Comparison of ENCODE assay signal across 12 mouse cellular contexts in genomic region chr10:75548486-75548885, GRCm38 (mm10). TPM values are rescaled to one million over a fixed set of nuclear protein-coding genes. Genes with fewer than 3 reads are reported as not detected.
A peak's percentile ranks its signal among the peaks of the same experiment; 100 is the strongest.
DNase-seq lines count a peak whose midpoint lies in the region; ATAC-seq and TF ChIP-seq lines count a peak whose summit lies in the region.
"Had no signal": no experiment of that assay in that cellular context is flagged by ENCODE, and none has a peak within 500 bp of the region (broad histone marks: within the 10 kb centered on the region; RNA-seq: fewer than 3 reads in every experiment).

No protein-coding gene starts in this region.

- H3K27ac ChIP-seq in heart, postnatal 0 days (ENCODE audit: low read depth) = no peak overlapping the region
- H3K27ac ChIP-seq in limb, embryonic 11.5 days (replicated peaks; ENCODE audit: low read depth, low read length) = no peak overlapping the region
- H3K27ac ChIP-seq: liver, embryonic 14.5 days had no signal

- 38% methylated on average over 14 of the region's 14 CpGs for WGBS in heart, postnatal 0 days
- 47% methylated on average over 14 of the region's 14 CpGs for WGBS in limb, embryonic 11.5 days

- no peak for TF ChIP-seq CTCF in heart, postnatal 0 days (IDR thresholded peaks at IDR 0.05; ENCODE audit: low read depth)
- TF ChIP-seq CTCF in brain, embryonic 14.5 days (IDR thresholded peaks at IDR 0.05; ENCODE audit: borderline replicate concordance, extremely low read depth, insufficient read depth, insufficient read length) = no peak

- ATAC-seq in heart, postnatal 0 days (ENCODE audit: insufficient read depth, low read depth) = peak; percentile 42; the same call in 1 of the 2 replicates
- 0 out of 2 replicates have a peak, but pooled peaks have one; percentile 60 for ATAC-seq in limb, embryonic 11.5 days (ENCODE audit: insufficient number of reproducible peaks, low FRiP score, low TSS enrichment, low read depth)
- ATAC-seq in megakaryocyte-erythroid progenitor cell, adult 5-6 weeks (replicated peaks; ENCODE audit: low FRiP score, low TSS enrichment, poor library complexity, severe bottlenecking) = no peak

- no peak for DNase-seq in heart, postnatal 0 days (ENCODE audit: low spot score)
- no peak for DNase-seq in heart, postnatal 4 days
- peak; percentile 73 for DNase-seq in 3T3-L1 (ENCODE audit: low read depth, low spot score)
- DNase-seq in brain, embryonic 14.5 days (ENCODE audit: low read depth) = peak; percentile 67
- peak; percentile 40 for DNase-seq in limb, embryonic 11.5 days (ENCODE audit: low spot score)
- no peak for DNase-seq in cerebellum, postnatal 4 days (ENCODE audit: low spot score in 2 of 2)
- no peak for DNase-seq in left cerebral cortex, adult 8-10 months (ENCODE audit: low spot score in 2 of 2)
- DNase-seq: cerebellum, adult 9-10 months; right cerebral cortex, postnatal 4 days; thymus, postnatal 25 days had no signal

- H3K9me3 ChIP-seq in heart, postnatal 0 days (replicated peaks; ENCODE audit: control insufficient read depth, low read length) = peaks cover 12% of the 10 kb centered on the region; the same call in 1 of the 2 replicates
- no peaks in the 10 kb centered on the region for H3K9me3 ChIP-seq in limb, embryonic 11.5 days (ENCODE audit: control insufficient read depth, low read length)

- no peak overlapping the region for H3K9ac ChIP-seq in heart, postnatal 0 days (replicated peaks; ENCODE audit: low read depth, low read length)
- no peak overlapping the region for H3K9ac ChIP-seq in limb, embryonic 11.5 days (ENCODE audit: low read length)
- H3K9ac ChIP-seq: liver, embryonic 14.5 days had no signal

- no peaks in the 10 kb centered on the region for H3K36me3 ChIP-seq in heart, postnatal 0 days (replicated peaks; ENCODE audit: control insufficient read depth, insufficient read depth, low read length)
- H3K36me3 ChIP-seq in limb, embryonic 11.5 days (ENCODE audit: control insufficient read depth, insufficient read depth, low read length) = no peaks in the 10 kb centered on the region

- H3K4me2 ChIP-seq in heart, postnatal 0 days (ENCODE audit: low read depth, low read length) = no peak overlapping the region
- no peak overlapping the region for H3K4me2 ChIP-seq in limb, embryonic 11.5 days (ENCODE audit: low read depth, severe bottlenecking)

- no peak overlapping the region for H3K4me3 ChIP-seq in heart, postnatal 0 days (ENCODE audit: low read depth, low read length)
- H3K4me3 ChIP-seq in limb, embryonic 11.5 days (ENCODE audit: low read depth, low read length) = no peak overlapping the region

- H3K4me1 ChIP-seq in heart, postnatal 0 days (ENCODE audit: control insufficient read depth, insufficient read depth) = no peaks in the 10 kb centered on the region
- peaks cover 4% of the 10 kb centered on the region; the same call in 1 of the 2 replicates for H3K4me1 ChIP-seq in limb, embryonic 11.5 days (ENCODE audit: control insufficient read depth, insufficient read depth, low read length)

- TF ChIP-seq EP300 in heart, postnatal 0 days (IDR thresholded peaks at IDR 0.05; ENCODE audit: low read depth) = no peak

- TF ChIP-seq POLR2A in brain, embryonic 14.5 days (IDR thresholded peaks at IDR 0.05; ENCODE audit: borderline replicate concordance, extremely low read depth, insufficient read depth, insufficient read length, poor library complexity, severe bottlenecking) = no peak

- H3K27me3 ChIP-seq in heart, postnatal 0 days (ENCODE audit: control insufficient read depth, insufficient read depth, low read length) = no peaks in the 10 kb centered on the region
- H3K27me3 ChIP-seq in limb, embryonic 11.5 days (ENCODE audit: control insufficient read depth, insufficient read depth, low read length) = no peaks in the 10 kb centered on the region

RNA-seq across cellular contexts. Expression of gene Lrrc75b, which starts 11.6 kb away (rescaled TPM):
- 0.23 and 2.9 TPM in 2 replicates for total RNA-seq in heart, postnatal 0 days (2014; rRNA removed; ENCODE audit: low replicate concordance)
- 0.81 and 0.83 TPM in 2 replicates for polyA plus RNA-seq in heart, postnatal 0 days (2015; fragmentation: Nextera tagmentation; extraction: Ambion mirVana)
- total RNA-seq in heart, postnatal 4 days (2021) = 1 to 10 TPM; 1.5 TPM
- 22.7 and 38.8 TPM in 2 replicates for polyA plus RNA-seq in brain, embryonic 14.5 days (2012; rRNA removed)
- polyA plus RNA-seq in limb, embryonic 11.5 days (2014; fragmentation: Nextera tagmentation; extraction: Ambion mirVana) = 0.77 and 0.91 TPM in 2 replicates
- 0.07 TPM in 1 of 2 replicates, not detected in the other for total RNA-seq in megakaryocyte-erythroid progenitor cell, adult 5-6 weeks (2014; fragmentation: Nextera tagmentation)
- not detected in 2 replicates for total RNA-seq in megakaryocyte-erythroid progenitor cell, adult 5-6 weeks (2017)
- total RNA-seq in left cerebral cortex, adult 8-10 months (2022) = 10 to 100 TPM; 10.9 to 15.5 (median 12.0) TPM

RNA-seq across cellular contexts. Expression of gene Ggt1, which starts 12.9 kb away (rescaled TPM):
- total RNA-seq in heart, postnatal 0 days (2014; rRNA removed; ENCODE audit: low replicate concordance) = 0.81 TPM in 1 of 2 replicates, not detected in the other
- polyA plus RNA-seq in heart, postnatal 0 days (2015; fragmentation: Nextera tagmentation; extraction: Ambion mirVana) = 0.29 and 0.37 TPM in 2 replicates
- under 1 TPM in 1 of 2 experiments, not detected in 1; 0.38 TPM for total RNA-seq in heart, postnatal 4 days (2021)
- polyA plus RNA-seq in brain, embryonic 14.5 days (2012; rRNA removed) = 2.3 and 2.6 TPM in 2 replicates
- polyA plus RNA-seq in limb, embryonic 11.5 days (2014; fragmentation: Nextera tagmentation; extraction: Ambion mirVana) = 0.75 and 0.94 TPM in 2 replicates
- 3.3 TPM in 1 of 2 replicates, not detected in the other for total RNA-seq in megakaryocyte-erythroid progenitor cell, adult 5-6 weeks (2014; fragmentation: Nextera tagmentation)
- total RNA-seq in megakaryocyte-erythroid progenitor cell, adult 5-6 weeks (2017) = not detected in 2 replicates
- 1 to 10 TPM; 2.3 to 5.5 (median 4.5) TPM for total RNA-seq in left cerebral cortex, adult 8-10 months (2022)

RNA-seq across cellular contexts. Expression of gene Gucd1, which starts 30.7 kb away (rescaled TPM):
- total RNA-seq in heart, postnatal 0 days (2014; rRNA removed; ENCODE audit: low replicate concordance) = 113 and 117 TPM in 2 replicates
- polyA plus RNA-seq in heart, postnatal 0 days (2015; fragmentation: Nextera tagmentation; extraction: Ambion mirVana) = 25.4 and 28.0 TPM in 2 replicates
- total RNA-seq in heart, postnatal 4 days (2021) = 10 to 100 TPM; 36.4 to 42.8 TPM
- polyA plus RNA-seq in brain, embryonic 14.5 days (2012; rRNA removed) = 26.0 and 33.2 TPM in 2 replicates
- polyA plus RNA-seq in limb, embryonic 11.5 days (2014; fragmentation: Nextera tagmentation; extraction: Ambion mirVana) = 32.4 and 36.1 TPM in 2 replicates
- total RNA-seq in megakaryocyte-erythroid progenitor cell, adult 5-6 weeks (2014; fragmentation: Nextera tagmentation) = 13.9 and 18.9 TPM in 2 replicates
- total RNA-seq in megakaryocyte-erythroid progenitor cell, adult 5-6 weeks (2017) = 14.8 and 19.3 TPM in 2 replicates
- total RNA-seq in left cerebral cortex, adult 8-10 months (2022) = 10 to 100 TPM; 14.2 to 19.2 (median 15.2) TPM

RNA-seq across cellular contexts. Expression of gene Snrpd3, which starts 31.1 kb away (rescaled TPM):
- total RNA-seq in heart, postnatal 0 days (2014; rRNA removed; ENCODE audit: low replicate concordance) = 10.8 and 10.9 TPM in 2 replicates
- 65.4 and 68.5 TPM in 2 replicates for polyA plus RNA-seq in heart, postnatal 0 days (2015; fragmentation: Nextera tagmentation; extraction: Ambion mirVana)
- 100 to 1,000 TPM in 1 of 2 experiments, 10 to 100 TPM in 1; 94.4 to 103 TPM for total RNA-seq in heart, postnatal 4 days (2021)
- polyA plus RNA-seq in brain, embryonic 14.5 days (2012; rRNA removed) = 51.4 and 60.3 TPM in 2 replicates
- polyA plus RNA-seq in limb, embryonic 11.5 days (2014; fragmentation: Nextera tagmentation; extraction: Ambion mirVana) = 256 and 281 TPM in 2 replicates
- 113 and 163 TPM in 2 replicates for total RNA-seq in megakaryocyte-erythroid progenitor cell, adult 5-6 weeks (2014; fragmentation: Nextera tagmentation)
- 74.2 and 142 TPM in 2 replicates for total RNA-seq in megakaryocyte-erythroid progenitor cell, adult 5-6 weeks (2017)
- 10 to 100 TPM; 68.9 to 83.0 (median 81.2) TPM for total RNA-seq in left cerebral cortex, adult 8-10 months (2022)

RNA-seq across cellular contexts. Expression of gene Ggt5, which starts 40.7 kb away (rescaled TPM):
- total RNA-seq in heart, postnatal 0 days (2014; rRNA removed; ENCODE audit: low replicate concordance) = 17.8 and 53.4 TPM in 2 replicates
- polyA plus RNA-seq in heart, postnatal 0 days (2015; fragmentation: Nextera tagmentation; extraction: Ambion mirVana) = 6.7 and 7.6 TPM in 2 replicates
- 1 to 10 TPM; 8.4 to 9.3 TPM for total RNA-seq in heart, postnatal 4 days (2021)
- 5.2 and 6.7 TPM in 2 replicates for polyA plus RNA-seq in brain, embryonic 14.5 days (2012; rRNA removed)
- polyA plus RNA-seq in limb, embryonic 11.5 days (2014; fragmentation: Nextera tagmentation; extraction: Ambion mirVana) = 0.41 and 0.75 TPM in 2 replicates
- 0.52 and 0.67 TPM in 2 replicates for total RNA-seq in megakaryocyte-erythroid progenitor cell, adult 5-6 weeks (2014; fragmentation: Nextera tagmentation)
- 0.70 and 2.7 TPM in 2 replicates for total RNA-seq in megakaryocyte-erythroid progenitor cell, adult 5-6 weeks (2017)
- total RNA-seq in left cerebral cortex, adult 8-10 months (2022) = 1 to 10 TPM; 1.8 to 3.5 (median 2.4) TPM

Comparison
In these comparisons a context has a peak if more than half of its experiments do, and no peak if none do; other contexts are left out.
1. DNase-seq: peak in 3T3-L1 (single experiment), brain, embryonic 14.5 days (single experiment) and limb, embryonic 11.5 days (single experiment); none in heart, postnatal 0 days (single experiment), heart, postnatal 4 days (single experiment), cerebellum, postnatal 4 days (0 of 2) and left cerebral cortex, adult 8-10 months (0 of 2).